Mouse (Mus musculus) gastrocnemius, postnatal 36 days (tissue): Measurements from ENCODE around the gene Tcf23. TPM values are rescaled to one million over a fixed set of nuclear protein-coding genes. Genes with fewer than 3 reads are reported as not detected.
A peak's percentile ranks its signal among the peaks of the same experiment; 100 is the strongest.
"Not testable (repeated sequence)": the region's sequence is repeated elsewhere in the genome, so short reads cannot be mapped to it uniquely, and the experiment has no call there.

ENCODE experiments used
- DNase-seq, 2 experiments: peaks; one replicate each; pipeline ENCODE4 v3.0.0; 2022
- intact Hi-C: fragments of 180-260 bp; cut with DNase I; formaldehyde crosslinking; loops from one replicate; pipeline ENCODE4 v1.15.1; 2025
- total RNA-seq, 2 experiments: library from RNA; stranded (reverse); gene quantifications; 2 replicates each; pipeline ENCODE4 v1.2.3; 2021

Gene Tcf23
- total RNA-seq, 2 experiments from 2014 or later, result 0.15 to 0.32 TPM

- no peak for DNase-seq
- intact Hi-C loops, result no loop called here
These were observed 24.7 kb downstream of the Tcf23 start for GRCm38 (mm10) chr5:30992980-30993676.

GRCm38 (mm10) chr5:30994074-30994473 lies 25.6 kb downstream of the Tcf23 start:
- intact Hi-C loops, result no loop called here
- DNase-seq, result no peak

GRCm38 (mm10) chr5:30994910-30995635 lies 26.6 kb downstream of the Tcf23 start:
- intact Hi-C loops, result no loop called here
- no peak for DNase-seq

- intact Hi-C loops, result loop anchor here (2.0 kb wide), 1 partner anchor 70 kb away; no protein-coding TSS in a partner anchor
These were observed 29.8 kb downstream of the Tcf23 start for GRCm38 (mm10) chr5:30998306-30998705.

GRCm38 (mm10) chr5:30999324-30999723 lies 30.9 kb downstream of the Tcf23 start:
- intact Hi-C loops, result loop anchor here (2.0 kb wide), 1 partner anchor 71 kb away; no protein-coding TSS in a partner anchor
- DNase-seq, result no peak

More at GRCm38 (mm10) chr5:30998306-30998705, 29.8 kb downstream of the Tcf23 start:
- DNase-seq, result peak; percentile 19 to 21

GRCm38 (mm10) chr5:31000122-31000521 lies 31.7 kb downstream of the Tcf23 start:
- intact Hi-C loops, result no loop called here
- DNase-seq, result no peak

GRCm38 (mm10) chr5:31000993-31001392 lies 32.5 kb downstream of the Tcf23 start:
- DNase-seq, result no peak
- intact Hi-C loops, result no loop called here

- intact Hi-C loops, result no loop called here
These were observed 33.1 kb downstream of the Tcf23 start for GRCm38 (mm10) chr5:31001560-31001959.

GRCm38 (mm10) chr5:31004184-31004583 lies 35.7 kb downstream of the Tcf23 start:
- peak; percentile 85 to 86 for DNase-seq
- intact Hi-C loops, result loop anchor here (2.0 kb wide), 1 partner anchor 73 kb away; no protein-coding TSS in a partner anchor

More at GRCm38 (mm10) chr5:31001560-31001959, 33.1 kb downstream of the Tcf23 start:
- DNase-seq, result no peak

- intact Hi-C loops, result no loop called here
- DNase-seq, result no peak
These were observed 44.3 kb downstream of the Tcf23 start for GRCm38 (mm10) chr5:31012737-31013136.

- no peak for DNase-seq
- intact Hi-C loops, result no loop called here
These were observed 47.5 kb downstream of the Tcf23 start for GRCm38 (mm10) chr5:31015913-31016312.

- intact Hi-C loops, DNase-seq: not testable (repeated sequence)
These were observed 53.3 kb downstream of the Tcf23 start for GRCm38 (mm10) chr5:31021790-31022189.

GRCm38 (mm10) chr5:31022690-31023089 lies 54.2 kb downstream of the Tcf23 start:
- intact Hi-C loops, result no loop called here

GRCm38 (mm10) chr5:31023254-31023653 lies 54.8 kb downstream of the Tcf23 start:
- intact Hi-C loops, result no loop called here
- no peak for DNase-seq

More at GRCm38 (mm10) chr5:31022690-31023089, 54.2 kb downstream of the Tcf23 start:
- DNase-seq, result no peak

GRCm38 (mm10) chr5:31024641-31025040 lies 56.2 kb downstream of the Tcf23 start:
- no peak for DNase-seq
- intact Hi-C loops, result no loop called here

Other genes starting within 250 kb of the Tcf23 start
- 10 to 100 TPM; 63.1 to 68.1 TPM for gene Mapre3, start 154.0 kb upstream of the Tcf23 start, total RNA-seq
- 10 to 100 TPM; 25.0 to 31.5 TPM for gene Tmem214, start 100.7 kb upstream of the Tcf23 start, total RNA-seq
- 1 to 10 TPM; 1.6 to 3.0 TPM for gene Agbl5, start 80.0 kb upstream of the Tcf23 start, total RNA-seq
- 10 to 100 TPM; 94.1 to 99.6 TPM for gene Ost4, start 60.9 kb upstream of the Tcf23 start, total RNA-seq
- gene Emilin1, start 55.3 kb upstream of the Tcf23 start, total RNA-seq, result 1 to 10 TPM; 4.8 to 7.0 TPM
- gene Khk, start 47.2 kb upstream of the Tcf23 start, total RNA-seq, result 10 to 100 TPM; 27.1 to 30.3 TPM
- gene Cgref1, start 23.1 kb upstream of the Tcf23 start, total RNA-seq, result 1 to 10 TPM; 2.5 TPM
- 10 to 100 TPM; 76.7 to 86.2 TPM for gene Preb, start 8.3 kb upstream of the Tcf23 start, total RNA-seq
- 10 to 100 TPM; 42.4 to 43.6 TPM for gene Atraid, start 79.7 kb downstream of the Tcf23 start, total RNA-seq
- 1 to 10 TPM; 2.5 to 3.8 TPM for gene Slc5a6, start 80.3 kb downstream of the Tcf23 start, total RNA-seq
- gene Cad, start 86.1 kb downstream of the Tcf23 start, total RNA-seq, result 10 to 100 TPM; 21.3 to 21.7 TPM
- not detected for gene Dnajc5g, start 137.6 kb downstream of the Tcf23 start, total RNA-seq
- gene Slc30a3, start 139.6 kb downstream of the Tcf23 start, total RNA-seq, result not detected
- 100 to 1,000 TPM; 349 to 367 TPM for gene Trim54, start 148.1 kb downstream of the Tcf23 start, total RNA-seq
- gene Ucn, start 170.2 kb downstream of the Tcf23 start, total RNA-seq, result not detected
- 10 to 100 TPM; 19.1 to 23.9 TPM for gene Mpv17, start 185.6 kb downstream of the Tcf23 start, total RNA-seq
- 1 to 10 TPM in 1 of 2 experiments, under 1 TPM in 1; 0.59 to 1.7 TPM for gene Gm29609, start 211.2 kb downstream of the Tcf23 start, total RNA-seq
- gene Gtf3c2, start 211.5 kb downstream of the Tcf23 start, total RNA-seq, result 10 to 100 TPM; 17.8 to 20.8 TPM
- 10 to 100 TPM; 28.1 to 29.7 TPM for gene Snx17, start 224.6 kb downstream of the Tcf23 start, total RNA-seq
- gene Eif2b4, start 224.8 kb downstream of the Tcf23 start, total RNA-seq, result 10 to 100 TPM; 44.1 to 52.9 TPM
- gene Zfp513, start 233.6 kb downstream of the Tcf23 start, total RNA-seq, result 1 to 10 TPM; 5.1 to 5.8 TPM